Mouse (Mus musculus) left cerebral cortex, adult 8-10 months (tissue): ENCODE results near the gene Ms4a14. TPM values are rescaled to one million over a fixed set of nuclear protein-coding genes. Genes with fewer than 3 reads are reported as not detected.
"Not testable (repeated sequence)": the region's sequence is repeated elsewhere in the genome, so short reads cannot be mapped to it uniquely, and the experiment has no call there.

ENCODE experiments used
- DNase-seq, 2 experiments: peaks; one replicate each; pipeline ENCODE4 v3.0.0; 2022; ENCODE audit warnings: low spot score in 2 of 2
- total RNA-seq, 4 experiments: library from RNA; stranded (reverse); gene quantifications; 2 replicates each; pipeline ENCODE4 v1.2.4; 2022

Ms4a14 gene
- under 1 TPM in 1 of 4 experiments, not detected in 3; 0.11 TPM for total RNA-seq

DNA sequence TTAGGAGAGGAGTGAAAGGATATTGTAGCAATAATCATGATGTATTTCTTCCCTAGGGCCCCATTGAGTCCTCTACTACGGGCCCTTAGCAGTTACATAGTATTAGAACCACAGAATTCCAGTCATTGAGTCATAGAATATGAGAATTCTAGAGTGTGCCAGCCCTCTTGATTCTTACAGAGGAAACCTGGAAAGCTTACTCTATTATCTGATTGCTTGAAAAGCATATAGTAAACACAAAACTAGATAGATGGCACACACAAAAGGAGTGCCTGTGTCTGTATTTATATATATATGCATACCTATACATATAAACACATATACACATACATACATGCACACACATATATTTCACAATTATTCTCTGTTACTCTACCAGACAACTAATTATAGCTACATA, at the start of gene Ms4a14:
Gene Ms4a14, minus strand, starts transcription at position 101 of the 400 bp plus-strand sequence.
- DNase-seq = no peak

DNA sequence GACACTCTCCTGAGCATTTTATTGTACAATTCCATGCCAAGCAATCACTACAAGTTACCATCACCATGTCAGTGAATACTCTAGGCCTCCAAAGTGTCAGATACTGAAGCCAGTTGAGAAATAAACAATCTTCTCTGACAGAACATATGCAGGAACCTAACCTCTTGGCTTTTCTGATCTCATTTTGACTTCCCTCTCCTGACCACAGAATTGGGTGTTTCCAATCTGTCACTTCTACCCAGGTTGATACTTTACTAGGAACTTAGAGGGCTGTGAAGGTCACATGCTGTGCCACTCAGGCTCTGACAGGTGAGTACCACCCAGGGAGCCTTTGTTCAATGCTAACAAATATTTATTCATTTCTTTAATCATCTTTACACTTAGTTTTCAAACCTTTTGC, 47.7 kb upstream of the Ms4a14 start:
- DNase-seq = no peak

DNA sequence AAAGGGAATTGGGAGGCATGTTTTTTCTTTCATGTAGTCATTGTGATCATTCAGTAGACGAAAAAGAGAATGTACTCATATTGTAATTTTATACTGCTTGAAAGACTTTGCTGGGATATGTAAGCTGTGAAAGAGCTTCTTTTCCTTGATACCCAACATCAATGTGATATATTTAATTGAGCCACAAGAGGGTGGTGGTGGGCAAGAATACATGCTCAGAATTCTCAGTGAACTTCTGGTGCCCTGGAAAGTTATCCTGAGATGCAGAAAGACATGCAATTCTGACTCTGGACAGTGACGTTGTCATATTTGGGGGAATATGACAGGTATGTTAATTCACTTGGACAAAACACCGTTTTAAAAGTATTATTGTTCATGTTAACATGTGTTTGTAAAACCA, 45.9 kb upstream of the Ms4a14 start:
- DNase-seq = no peak

DNA sequence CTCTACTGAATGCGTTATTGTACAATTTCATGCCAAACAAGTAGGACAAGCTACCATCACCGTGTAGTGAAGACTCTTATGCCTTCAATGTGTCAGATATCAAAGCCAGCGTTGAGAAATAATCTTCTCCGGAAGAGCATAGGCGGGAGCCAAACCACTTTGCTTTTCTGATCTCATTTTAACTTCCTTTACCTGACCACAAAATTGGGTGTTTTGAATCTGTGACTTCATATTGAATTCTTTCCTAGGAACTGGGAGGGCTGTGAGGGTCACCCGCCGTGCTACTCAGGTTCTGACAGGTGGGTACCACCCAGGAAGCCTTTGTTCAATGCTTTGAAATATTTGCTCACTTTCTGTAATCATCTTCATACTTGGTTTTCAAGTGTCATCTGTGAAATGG, 41.5 kb upstream of the Ms4a14 start:
- no peak for DNase-seq

DNA sequence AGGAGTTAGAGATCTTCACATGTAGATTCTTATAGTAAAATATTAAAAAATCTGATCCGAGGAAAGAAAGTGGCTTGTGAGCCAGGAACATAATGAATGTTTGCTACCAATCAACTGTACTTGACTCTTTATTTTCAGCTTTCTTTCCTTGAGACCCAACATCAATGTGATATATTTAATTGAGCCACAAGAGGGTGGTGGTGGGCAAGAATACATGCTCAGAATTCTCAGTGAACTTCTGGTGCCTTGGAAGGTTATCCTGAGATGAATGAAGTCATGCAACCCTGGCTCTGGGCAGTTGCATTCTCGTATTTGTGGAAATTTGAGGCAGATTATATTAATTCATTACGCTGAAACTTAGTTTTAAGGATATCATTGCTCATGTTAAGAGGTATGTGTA, 37.6 kb upstream of the Ms4a14 start:
- no peak for DNase-seq

DNA sequence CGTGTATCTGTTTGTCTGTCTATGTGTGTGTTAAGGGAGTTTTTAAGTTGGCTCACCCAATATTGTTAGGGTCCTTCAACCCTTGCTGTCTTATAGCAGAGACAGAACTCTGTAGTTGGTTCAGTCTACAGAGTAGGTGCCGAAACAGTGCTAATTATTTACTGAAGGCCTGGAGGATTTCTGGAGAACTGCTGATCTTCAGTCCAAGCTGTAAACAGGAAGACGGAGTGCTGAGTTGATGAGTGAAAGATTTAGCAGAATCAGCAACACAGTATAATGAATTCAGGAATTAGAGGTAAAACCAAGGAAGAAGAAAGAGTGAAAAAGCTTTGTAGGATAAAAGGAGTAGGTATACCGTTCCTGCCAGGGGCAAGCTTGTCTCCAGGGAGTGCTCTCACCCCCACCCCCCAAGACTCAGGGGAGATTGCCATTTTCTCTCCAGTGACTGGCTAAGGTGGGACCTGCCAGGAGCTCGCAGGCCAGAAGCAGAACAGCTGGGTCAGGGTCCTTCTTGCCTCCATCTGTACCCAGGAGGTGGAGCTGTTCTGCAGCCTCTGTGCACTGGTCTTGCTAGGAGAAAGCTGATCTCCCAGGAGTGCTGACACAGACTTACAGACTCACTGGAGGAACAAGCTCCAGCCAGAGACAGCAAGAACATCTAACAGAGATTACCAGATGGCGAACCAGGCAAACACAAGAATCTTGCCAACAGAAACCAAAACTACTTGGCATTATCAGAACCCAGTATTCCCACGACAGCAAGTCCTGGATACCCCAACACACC, 35.6 kb upstream of the Ms4a14 start:
- peak in 1 of 2 experiments; percentile 7 for DNase-seq

DNA sequence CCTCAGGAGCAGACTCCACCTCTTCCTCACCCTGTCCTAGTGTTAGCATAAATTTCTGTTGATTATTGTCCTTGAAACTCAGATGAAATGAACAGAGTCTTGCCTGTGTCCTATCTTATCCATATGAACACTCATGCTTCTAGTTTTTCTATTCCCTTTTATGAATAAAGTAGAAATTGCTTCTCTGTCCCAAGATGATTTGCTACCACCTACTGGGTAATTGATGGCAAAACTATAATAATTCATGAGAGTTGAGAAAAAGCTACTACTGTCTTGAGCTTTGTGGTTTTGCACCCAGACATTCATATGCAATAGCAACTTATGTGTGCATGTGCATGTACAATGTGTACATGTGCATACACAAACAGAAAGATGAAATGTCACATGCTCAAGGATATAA, 29.7 kb upstream of the Ms4a14 start:
- no peak for DNase-seq

DNA sequence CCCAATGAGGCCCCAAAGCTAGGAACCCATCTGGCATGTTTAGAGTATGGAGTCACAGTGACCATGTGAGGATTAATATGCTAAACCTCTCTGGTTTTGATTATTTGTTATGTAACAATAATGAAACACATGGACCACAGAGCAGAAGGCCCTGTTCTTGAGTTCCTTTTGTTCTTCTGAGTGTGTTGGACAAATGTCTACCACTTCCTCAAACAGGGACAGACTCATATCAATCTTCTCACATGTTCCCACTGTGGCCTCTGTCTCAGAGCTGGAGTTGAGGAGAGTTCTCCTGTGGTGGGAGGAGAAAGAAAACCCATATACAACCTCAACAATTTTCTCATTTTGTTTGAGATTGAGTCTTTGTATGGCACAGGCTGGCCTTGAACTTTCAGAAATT, 28.9 kb upstream of the Ms4a14 start:
- DNase-seq = no peak

DNA sequence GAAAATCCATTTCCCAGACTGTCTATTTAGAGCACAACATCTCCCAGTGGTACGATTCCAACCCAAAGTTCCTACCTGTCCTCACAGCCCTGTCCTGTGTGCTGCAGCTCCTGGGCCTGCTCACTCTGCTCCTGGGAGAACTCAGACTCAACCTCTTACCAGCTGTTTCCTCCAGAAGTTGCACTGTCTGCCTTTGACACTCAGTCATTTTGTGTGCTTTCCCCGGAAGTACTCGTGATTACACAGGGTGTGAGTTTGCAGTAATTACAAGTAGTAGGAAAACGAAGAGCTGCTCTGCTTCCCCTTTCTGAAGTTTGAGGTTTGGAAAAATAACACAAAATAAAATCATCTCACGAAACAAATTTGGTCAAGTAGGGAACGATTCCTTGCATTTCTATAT, 21.7 kb upstream of the Ms4a14 start, which contains the start of gene Ms4a7:
Gene Ms4a7, minus strand, starts transcription at position 215 of the 400 bp plus-strand sequence.
- DNase-seq = no peak

DNA sequence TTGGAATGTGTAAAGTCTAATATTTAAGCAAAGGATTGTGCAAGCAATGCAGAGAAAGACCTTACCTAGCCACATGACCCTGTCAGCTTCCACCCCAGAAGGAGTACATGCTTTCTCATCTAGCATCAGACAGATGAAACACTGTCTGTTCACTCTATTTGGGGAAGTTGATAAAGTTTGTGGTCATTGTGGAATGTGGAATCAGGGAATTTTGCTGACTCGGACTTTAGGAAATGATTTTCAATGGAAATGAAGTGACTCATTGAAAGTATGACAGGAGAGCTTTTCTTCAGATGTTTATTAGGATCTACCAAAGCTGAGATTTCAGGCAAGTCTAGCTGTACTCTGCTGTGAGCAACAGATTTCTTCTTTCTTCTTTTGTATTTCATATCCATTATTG, 6.9 kb upstream of the Ms4a14 start:
- DNase-seq = no peak

DNA sequence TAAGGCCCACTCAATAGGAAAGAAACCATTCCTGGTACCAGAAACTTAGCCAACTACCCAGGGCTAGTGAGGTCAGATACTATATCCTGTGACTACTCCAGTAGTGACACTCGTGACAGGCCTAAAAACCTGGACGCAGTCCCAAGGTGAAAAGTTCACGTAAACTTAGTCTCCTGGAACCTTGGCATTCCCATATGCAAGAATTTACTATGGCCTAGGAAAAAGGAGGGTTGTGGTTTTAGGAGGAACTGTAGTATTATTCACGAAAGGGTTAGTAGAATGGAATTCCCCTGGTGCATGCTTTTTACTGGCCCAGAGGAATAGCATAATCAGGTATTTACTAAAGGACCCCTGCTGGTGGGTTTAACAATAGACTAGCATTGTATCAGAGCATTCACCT, 2.5 kb upstream of the Ms4a14 start:
- no peak for DNase-seq

DNA sequence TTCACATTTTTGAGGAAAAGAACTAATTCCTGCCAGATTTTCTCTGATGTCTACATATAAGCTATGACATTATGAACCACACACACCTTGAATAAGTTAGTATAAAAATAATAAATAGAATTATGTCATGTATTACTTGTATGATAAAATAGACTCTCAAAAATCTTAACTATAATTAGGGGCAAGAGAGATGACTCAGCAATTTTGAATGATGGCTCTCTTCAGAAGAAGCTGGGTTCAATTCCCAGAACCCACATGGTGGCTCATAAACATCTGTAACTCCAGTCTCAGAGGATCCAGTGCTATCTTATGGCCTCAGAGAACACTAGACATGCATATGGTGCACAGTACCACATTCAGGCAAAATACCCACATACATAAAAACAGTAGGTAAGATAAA, 5.4 kb downstream of the Ms4a14 start:
- DNase-seq = no peak

DNA sequence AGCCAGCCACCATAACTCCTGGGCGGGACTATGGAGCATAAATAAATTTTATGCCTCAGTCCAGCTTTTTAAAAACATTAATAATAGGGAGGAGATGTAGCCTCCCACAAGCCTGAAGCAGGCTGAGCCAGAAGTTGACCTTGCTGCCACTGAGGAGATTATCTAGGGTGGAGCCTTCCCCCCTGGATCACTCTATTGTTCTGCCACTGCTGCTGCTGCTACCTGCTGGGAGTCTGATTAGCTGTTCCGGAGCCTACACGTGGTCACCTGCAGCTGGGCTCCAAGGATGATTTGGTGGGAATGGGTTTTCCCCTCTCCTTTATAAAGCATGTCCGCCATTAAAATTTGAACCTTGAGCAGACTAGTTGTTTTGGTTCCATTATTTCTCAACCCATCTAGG, 14.7 kb downstream of the Ms4a14 start:
- DNase-seq = not testable (repeated sequence)

DNA sequence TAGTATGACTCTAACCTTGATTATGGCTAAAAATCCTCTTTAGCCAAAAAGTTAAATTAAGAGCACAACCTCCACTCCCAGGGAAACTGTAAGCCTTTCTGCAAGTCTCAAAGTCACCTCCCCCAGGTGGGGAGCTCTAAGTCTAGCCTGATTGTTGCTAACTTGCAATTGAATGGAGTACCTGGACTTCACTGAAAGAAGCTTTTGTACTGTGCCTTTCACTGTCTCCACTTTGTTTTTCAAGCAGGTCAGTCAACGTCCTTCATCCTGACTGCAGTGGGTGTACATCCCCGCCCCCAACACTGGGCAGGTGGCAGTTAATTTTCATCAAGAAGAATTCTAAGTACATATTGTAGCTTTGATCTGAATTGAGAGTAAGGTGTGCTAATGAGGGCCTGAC, 15.3 kb downstream of the Ms4a14 start:
- no peak for DNase-seq

DNA sequence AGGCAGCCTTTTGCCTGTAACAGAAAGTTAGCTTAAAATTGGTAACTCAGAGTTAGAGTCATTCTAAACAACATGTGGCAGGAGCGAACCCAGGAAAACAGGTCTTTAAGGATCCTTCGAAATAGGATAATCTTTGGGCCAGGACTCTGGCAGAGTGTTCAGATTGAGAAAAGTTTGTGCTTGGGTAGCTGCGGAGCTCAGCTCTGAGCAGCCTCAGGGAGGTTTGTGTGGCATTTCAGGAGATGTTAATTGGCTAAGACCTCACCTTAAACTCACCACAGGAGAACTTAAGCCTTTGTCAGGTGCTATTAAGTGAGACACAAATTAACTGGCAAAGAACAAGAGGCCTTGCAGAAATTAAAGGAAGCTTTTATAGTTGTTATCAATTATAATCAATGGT, 20.6 kb downstream of the Ms4a14 start:
- not testable (repeated sequence) for DNase-seq

DNA sequence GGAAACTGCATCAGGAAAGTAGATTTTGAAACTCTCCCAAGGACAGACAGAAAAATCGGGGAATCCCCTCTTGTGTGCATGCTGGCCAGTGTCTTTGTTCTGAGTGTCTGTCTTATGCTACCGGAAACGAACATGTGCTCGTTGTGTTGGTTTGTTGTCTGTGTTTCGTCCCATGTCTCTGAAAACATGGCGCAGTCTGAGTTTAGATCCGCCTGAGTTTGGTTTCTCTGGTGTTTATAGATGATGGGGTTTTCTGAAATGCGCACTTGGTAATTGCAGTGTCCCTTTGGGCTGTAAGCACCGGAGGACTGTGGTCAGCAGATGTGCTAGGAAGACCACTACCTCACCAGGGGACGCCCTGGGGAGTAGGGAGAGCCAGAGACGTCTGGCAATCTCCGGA, 21.3 kb downstream of the Ms4a14 start:
- DNase-seq = no peak

DNA sequence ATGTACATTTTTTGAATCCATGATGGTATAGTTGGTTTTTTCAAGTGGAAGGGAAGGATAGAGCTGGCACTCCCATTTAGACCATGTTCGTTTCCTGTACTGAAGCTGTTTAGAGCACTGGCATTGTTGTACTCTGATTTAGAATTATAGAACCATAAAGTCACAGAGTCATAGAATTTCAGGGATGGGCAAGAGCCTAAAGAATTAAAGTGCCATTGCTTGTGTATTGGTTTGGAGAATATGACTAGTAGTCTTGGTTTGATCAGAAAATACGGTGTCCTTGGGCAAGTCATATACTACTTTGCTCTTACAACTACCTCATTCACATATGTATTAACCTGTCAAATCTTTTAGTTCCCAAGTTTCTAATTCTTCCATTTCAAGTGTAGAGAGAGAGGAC, 30.5 kb downstream of the Ms4a14 start, which contains the start of gene Ms4a5:
Gene Ms4a5, minus strand, starts transcription at position 101 of the 400 bp plus-strand sequence.
- DNase-seq = no peak

DNA sequence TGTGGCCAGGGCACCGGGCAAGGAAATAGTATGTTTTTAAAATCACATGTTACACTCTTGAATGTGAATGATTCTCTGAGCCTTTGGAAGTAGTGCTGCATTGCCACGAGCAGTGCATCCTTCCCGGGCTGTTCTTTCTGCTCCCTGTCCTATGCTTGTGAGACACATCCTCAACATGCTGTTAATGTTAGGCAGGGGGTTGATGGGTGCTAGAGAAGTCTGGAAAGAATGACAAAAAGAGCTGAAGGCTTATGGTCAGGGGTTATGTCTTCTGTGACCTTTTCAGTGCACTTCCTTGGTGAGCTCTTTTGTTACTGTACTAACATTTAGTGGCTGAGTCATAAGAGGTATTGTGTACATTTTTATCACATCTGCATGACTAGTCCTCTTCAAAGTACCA, 34.0 kb downstream of the Ms4a14 start:
- no peak for DNase-seq

DNA sequence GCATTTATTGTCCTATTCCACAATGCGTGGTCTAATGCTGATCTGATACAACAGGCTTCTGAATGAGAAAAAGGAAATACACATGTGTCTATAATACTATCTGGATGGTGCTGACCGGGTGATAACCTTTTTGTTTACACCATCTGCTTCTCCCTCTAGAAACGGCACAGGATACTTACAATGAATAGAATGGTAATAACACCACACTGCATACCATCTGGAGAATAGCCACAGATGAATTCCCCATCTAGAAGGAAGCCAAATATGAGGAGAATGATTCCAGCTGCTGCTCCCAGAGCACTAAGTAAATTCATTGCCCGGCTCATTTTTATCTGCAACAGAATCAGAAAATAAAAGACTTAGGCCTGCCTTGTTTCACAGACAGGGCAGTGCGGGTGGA, 37.8 kb downstream of the Ms4a14 start:
- no peak for DNase-seq

DNA sequence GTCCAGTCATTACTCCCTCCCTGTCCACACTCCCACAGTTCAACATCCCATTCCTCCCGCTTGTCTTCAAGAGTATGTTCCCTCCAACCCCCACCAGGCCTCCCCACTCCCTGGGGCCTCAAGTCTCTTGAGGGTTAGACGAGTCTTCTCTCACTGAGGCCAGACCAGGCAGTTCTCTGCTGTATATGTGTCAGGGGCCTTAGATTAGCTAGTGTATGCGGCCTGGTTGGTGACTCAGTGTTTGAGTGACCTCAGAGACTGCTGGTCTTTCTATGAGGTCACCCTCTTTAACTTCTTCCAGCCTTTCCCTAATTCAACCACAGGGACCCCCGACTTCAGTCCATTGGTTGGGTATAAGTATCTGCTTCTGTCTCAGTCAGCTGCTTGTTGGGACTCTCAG, 47.3 kb downstream of the Ms4a14 start:
- no peak for DNase-seq

DNA sequence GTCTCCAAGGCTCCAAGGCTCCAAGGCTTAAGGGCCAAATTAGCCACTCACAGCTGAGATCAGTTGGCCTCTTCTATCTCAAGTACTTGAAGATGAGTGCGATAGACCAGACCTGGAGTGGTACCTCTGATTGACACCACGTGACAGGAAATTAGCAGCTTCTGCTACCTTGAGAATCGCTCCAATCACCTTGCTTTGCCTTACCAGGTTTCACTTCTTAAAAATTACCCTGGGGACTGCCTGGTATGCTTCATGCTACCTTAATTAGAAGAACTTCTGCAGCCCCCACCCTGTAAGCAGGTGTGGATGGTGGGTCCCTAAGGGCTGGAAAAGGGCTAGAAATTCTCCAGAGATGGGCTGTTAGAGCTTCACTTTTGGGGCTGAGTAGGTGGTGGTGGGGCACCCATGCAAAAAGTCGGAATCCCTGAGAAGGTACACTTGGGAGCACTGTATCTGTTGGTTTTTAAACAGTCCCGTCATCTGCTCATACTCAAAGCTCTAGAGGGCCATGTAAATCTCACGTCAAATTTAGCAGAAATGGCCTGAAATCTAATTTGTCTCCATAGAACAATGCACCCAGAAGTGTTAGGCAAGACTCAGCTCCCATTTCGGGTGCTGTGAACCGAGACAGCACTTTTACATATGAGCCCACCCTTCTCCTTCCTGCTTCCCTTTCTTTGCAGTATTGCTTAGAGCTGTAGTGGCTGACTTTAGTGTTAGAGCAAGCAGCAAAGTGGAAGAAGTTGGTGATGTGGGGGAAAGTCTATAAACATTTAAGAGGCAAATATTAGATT, 48.0 kb downstream of the Ms4a14 start, which contains the start of gene Ms4a1:
Gene Ms4a1, minus strand, starts transcription at position 190 of the 794 bp plus-strand sequence.
- no peak for DNase-seq

DNA sequence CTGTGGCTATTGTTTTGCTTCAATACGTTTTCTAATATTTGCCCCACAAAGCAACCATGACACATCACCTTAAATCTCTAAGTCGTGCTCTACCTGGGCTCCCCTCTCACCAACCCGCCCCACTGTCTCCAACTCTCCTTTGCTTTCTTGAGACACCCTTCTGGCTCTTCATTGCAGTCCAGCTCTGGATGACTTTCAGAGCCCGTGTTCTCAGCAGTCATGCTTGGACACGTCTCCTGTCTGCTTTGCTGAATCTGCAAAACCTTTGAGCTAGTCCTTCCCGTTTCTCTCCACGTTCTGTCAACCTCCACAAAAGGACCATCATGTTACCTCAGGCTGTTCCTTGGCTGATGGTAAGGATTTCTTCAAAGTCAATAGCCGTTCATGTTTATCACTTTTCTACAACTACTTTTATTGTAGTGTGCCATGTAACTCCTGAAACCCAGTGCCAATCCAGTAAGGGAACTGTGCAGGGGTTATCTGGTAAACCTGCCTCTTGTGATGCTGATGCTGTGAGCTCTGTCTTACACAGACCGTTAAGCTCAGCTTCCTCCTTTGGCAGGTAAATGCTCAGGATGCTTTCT, 49.6 kb downstream of the Ms4a14 start:
- DNase-seq = no peak
